Mouse (Mus musculus) C2C12 (cell line): ENCODE measurements around the gene Amh.

Experiments used
- CEBPB ChIP-seq: IDR thresholded peaks from one replicate; pipeline ENCODE4 v1.6.1; 2011; ENCODE audit warnings: low read depth, mild to moderate bottlenecking, control low read depth, moderate library complexity
- CTCF ChIP-seq: IDR thresholded peaks from one replicate; pipeline ENCODE4 v1.5.1; 2011; ENCODE audit not compliant: control insufficient read depth, insufficient read depth, insufficient read length
- MAX ChIP-seq: IDR thresholded peaks from one replicate; pipeline ENCODE4 v1.6.1; 2011; ENCODE audit warnings: mild to moderate bottlenecking, control low read depth
- MYOD1 ChIP-seq: IDR thresholded peaks from one replicate; pipeline ENCODE4 v1.6.1; 2011; ENCODE audit warnings: low read depth; ENCODE audit not compliant: control insufficient read depth, insufficient read length
- MYOG ChIP-seq: IDR thresholded peaks from one replicate; pipeline ENCODE4 v1.6.1; 2011; ENCODE audit not compliant: control insufficient read depth, insufficient read length; ENCODE audit errors: extremely low read depth
- USF1 ChIP-seq: IDR thresholded peaks from one replicate; pipeline ENCODE4 v1.6.1; 2011; ENCODE audit warnings: low read depth, mild to moderate bottlenecking, control low read depth, moderate library complexity

DNA sequence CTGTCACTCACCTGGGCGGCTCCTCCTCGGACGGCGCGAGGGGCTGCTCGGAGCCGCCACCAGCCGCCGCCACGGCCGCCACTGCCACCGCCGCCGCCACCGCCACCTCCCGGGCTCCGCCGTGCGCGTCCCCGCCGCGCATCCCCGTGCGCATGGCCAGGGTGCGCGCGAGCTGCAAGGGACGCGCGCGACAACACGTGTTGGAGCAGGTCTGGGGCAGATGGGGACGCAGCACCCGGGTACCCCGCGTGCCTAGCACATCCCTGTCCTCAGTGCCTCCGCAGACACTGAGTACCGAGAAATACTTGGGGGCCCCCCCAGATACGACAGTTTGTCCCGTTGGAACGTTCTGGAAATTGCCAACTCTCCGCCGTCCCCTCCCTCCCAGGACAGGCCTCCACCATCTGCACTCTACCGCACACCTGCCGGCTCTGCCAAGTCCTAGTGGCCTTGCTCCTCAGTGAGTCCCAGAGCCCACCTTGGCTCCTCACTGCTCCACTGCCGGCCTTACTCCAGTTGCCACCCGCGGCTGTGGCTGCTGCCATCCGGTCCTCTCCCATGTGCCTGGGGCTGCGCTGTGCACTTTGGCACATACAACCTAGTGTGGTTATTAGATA is 39.0 kb downstream of the Amh start, which contains the start of gene Lingo3:
- no peak for TF ChIP-seq CTCF
- TF ChIP-seq MYOG = no peak
- no peak for TF ChIP-seq MAX
- no peak for TF ChIP-seq CEBPB
- TF ChIP-seq MYOD1 = no peak
- TF ChIP-seq USF1 = no peak
